Mouse (Mus musculus) brain, embryonic 14.5 days (tissue): Measurements from ENCODE around the gene Fancc.

Experiments used
- CTCF ChIP-seq: fragments of 200-500 bp; IDR thresholded peaks from 2 replicates; pipeline ENCODE4 v1.5.1; 2012; ENCODE audit warnings: inconsistent platforms, mild to moderate bottlenecking, moderate library complexity, borderline replicate concordance; ENCODE audit not compliant: insufficient read depth, insufficient read length; ENCODE audit errors: extremely low read depth
- POLR2A ChIP-seq: fragments of 200-500 bp; IDR thresholded peaks from 2 replicates; pipeline ENCODE4 v1.6.1; 2012; ENCODE audit warnings: mild to moderate bottlenecking, inconsistent platforms, borderline replicate concordance; ENCODE audit not compliant: poor library complexity, insufficient read depth, insufficient read length, severe bottlenecking; ENCODE audit errors: extremely low read depth

DNA sequence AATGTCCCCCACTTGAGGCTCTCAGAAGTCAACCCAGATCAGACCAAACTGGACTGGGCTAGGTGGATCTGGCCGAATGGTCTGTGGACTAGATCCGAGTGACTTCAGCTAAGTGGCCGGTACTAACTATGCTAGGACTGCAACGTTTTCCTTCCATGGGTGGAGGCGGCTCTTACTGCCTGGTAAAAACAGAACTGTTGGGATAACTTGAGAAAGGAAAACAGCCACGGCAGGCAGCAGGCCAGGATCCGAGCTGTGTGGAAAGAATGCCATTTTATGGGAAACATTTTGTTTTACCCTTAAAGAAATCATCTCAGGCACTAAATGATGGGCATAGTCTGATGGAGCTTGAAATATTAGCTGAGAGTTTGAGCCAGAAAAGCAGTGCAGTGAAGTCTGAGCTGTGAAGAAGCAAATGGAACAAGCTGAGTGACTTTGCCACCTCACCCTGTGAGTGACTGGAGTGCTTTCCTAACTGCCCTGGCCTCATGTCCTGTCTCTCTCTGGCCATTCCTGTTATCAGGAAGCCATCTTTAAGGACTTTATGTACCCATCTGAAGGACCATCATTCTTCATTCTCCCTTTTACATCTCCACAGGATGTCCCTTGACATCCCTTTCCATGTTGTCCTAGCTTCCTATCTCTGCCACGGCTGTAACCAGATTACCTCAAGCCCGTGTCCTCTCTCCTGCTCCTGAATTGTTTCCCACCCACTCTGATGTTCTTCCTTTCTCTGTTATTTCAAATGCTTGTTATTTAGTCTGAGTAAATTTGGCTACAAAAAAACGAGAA lies 254.5 kb downstream of the Fancc start:
- TF ChIP-seq CTCF (no peak), POLR2A (no peak)
